Mouse (Mus musculus): ENCODE results near the gene Skp1a. TPM values are rescaled to one million over a fixed set of nuclear protein-coding genes. Genes with fewer than 3 reads are reported as not detected.

Skp1a gene
- polyA plus RNA-seq, 1 experiment from 2014 or later, result 958 TPM

DNA sequence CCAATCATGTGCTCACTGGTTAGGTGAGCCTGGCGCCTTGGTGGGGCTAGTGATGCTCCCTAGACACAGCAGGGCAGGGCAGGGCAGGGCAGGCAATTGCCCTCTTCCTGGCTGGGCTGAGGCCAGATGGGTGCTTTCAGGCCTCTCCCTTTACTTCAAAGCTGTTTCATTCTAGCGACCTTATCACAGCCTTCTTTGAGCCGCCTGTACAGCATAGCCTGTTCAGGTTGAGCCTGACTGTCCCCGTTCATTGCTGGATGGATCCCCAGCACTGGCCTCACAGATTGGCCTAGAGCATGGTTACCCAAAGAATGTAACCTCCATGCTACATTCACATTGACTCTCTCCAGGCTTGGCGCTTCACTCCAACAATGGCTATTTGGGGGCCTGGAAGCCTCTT, 1.1 kb upstream of the Skp1a start:
- peak overlapping the region; percentile 98 for H3K4me3 ChIP-seq (replicated peaks)
- H3K4me1 ChIP-seq, result peaks cover 21% of the 10 kb centered on the region
- no peaks in the 10 kb centered on the region for H3K36me3 ChIP-seq (replicated peaks)
- WGBS, result 50% methylated on average over 5 of the region's 5 CpGs
- peak overlapping the region; percentile 99 for H3K9ac ChIP-seq
- 0 out of 2 replicates have a peak, but pooled peaks have one; percentile 11 for ATAC-seq (ENCODE audit: low FRiP score)
- 0 out of 2 replicates have a peak overlapping the region, but pooled peaks have one; percentile 98 for H3K27ac ChIP-seq
- H3K4me2 ChIP-seq, result peak overlapping the region; percentile 80
- H3K9me3 ChIP-seq, result no peaks in the 10 kb centered on the region
- no peaks in the 10 kb centered on the region for H3K27me3 ChIP-seq

DNA sequence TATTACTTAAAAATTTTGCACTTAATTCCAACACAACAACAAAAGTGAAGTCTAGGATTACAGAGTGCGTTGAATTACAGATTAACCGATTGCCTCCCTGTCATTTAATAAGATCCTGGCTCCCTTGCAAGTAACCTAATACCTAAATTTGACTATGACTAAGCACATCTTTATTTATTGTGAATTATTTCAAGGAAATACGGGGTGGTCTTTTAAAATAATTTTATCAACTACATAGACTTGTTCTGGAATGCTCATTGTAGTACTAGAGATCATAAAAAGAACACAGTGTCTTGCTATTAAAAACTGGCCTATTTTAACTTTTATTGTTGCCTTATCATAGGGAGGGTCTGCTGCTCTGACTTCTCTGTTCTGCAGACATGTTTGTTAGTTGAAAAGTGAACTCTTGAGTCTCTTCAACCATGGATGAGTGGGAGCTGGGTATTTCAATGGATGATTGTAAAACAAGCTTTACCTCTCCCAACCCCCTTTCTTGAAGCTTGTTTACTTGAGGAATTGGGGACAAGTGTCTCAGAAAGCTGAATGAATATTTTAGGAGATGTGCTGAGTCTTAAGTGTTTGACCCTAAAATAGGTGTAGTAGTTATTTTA, 1.4 kb downstream of the Skp1a start:
- H3K27me3 ChIP-seq, result no peaks in the 10 kb centered on the region
- H3K36me3 ChIP-seq (replicated peaks), result peaks cover 22% of the 10 kb centered on the region
- H3K4me1 ChIP-seq, result peaks cover 21% of the 10 kb centered on the region
- peak overlapping the region; percentile 80 for H3K4me2 ChIP-seq
- peak overlapping the region; percentile 98 for H3K4me3 ChIP-seq (replicated peaks)
- peak overlapping the region; percentile 99 for H3K9ac ChIP-seq
- WGBS, result 39% methylated on average over 3 of the region's 3 CpGs
- no peak overlapping the region for H3K27ac ChIP-seq
- no peak for ATAC-seq (ENCODE audit: low FRiP score)
- no peaks in the 10 kb centered on the region for H3K9me3 ChIP-seq

DNA sequence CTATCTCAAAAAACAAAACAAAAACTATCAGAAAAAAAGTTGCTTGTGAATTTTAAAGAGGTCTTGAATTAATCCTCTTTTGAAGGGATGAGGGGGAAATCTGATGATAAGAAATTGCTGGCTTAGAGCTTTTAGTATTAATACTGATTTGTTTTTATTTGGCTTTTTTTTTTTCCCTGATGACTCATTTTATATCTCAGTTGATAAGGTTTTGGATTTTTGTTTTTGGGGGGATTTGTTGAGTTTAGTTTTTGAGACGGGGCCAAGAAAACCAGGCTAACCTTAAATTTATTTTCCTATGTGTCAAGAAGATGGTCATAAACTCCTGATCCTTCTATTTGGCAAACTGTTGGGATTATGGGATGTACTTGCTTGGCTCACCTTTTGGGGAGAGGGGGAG, 2.1 kb downstream of the Skp1a start:
- Histone ChIP-seq H3K4me1 (peaks cover 21% of the 10 kb centered on the region), H3K27ac (no peak overlapping the region), H3K9ac (0 out of 2 replicates have a peak overlapping the region, but pooled peaks have one; percentile 99), H3K36me3 (replicated peaks) (peaks cover 28% of the 10 kb centered on the region), H3K4me3 (replicated peaks) (no peak overlapping the region), H3K9me3 (no peaks in the 10 kb centered on the region), H3K27me3 (no peaks in the 10 kb centered on the region), H3K4me2 (peak overlapping the region; percentile 80)
- 87% methylated on average over 1 of the region's 1 CpGs for WGBS
- no peak for ATAC-seq (ENCODE audit: low FRiP score)

DNA sequence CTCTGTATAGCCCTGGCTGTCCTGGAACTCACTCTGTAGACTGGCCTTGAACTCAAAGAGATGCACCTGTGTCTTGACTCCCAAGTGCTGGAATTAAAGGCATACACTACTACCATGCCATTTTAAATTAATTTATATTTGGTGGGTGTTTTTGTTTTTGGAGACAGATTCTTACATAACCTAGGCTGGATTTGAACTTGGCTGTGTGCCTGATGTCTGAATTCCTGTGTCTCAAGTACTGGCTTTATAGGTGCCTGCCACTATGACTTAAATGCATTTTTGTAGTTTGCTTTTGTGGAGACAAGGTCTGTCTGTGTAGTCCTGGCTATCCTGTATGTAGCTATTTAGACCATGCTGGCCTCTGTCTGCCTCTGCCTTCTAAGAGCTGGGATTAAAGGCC, 2.7 kb downstream of the Skp1a start:
- no peaks in the 10 kb centered on the region for H3K27me3 ChIP-seq
- no peak for ATAC-seq (ENCODE audit: low FRiP score)
- peaks cover 21% of the 10 kb centered on the region for H3K4me1 ChIP-seq
- no peak overlapping the region for H3K4me3 ChIP-seq (replicated peaks)
- no peak overlapping the region for H3K27ac ChIP-seq
- peaks cover 29% of the 10 kb centered on the region for H3K36me3 ChIP-seq (replicated peaks)
- no peak overlapping the region for H3K4me2 ChIP-seq
- H3K9ac ChIP-seq, result no peak overlapping the region
- H3K9me3 ChIP-seq, result no peaks in the 10 kb centered on the region

DNA sequence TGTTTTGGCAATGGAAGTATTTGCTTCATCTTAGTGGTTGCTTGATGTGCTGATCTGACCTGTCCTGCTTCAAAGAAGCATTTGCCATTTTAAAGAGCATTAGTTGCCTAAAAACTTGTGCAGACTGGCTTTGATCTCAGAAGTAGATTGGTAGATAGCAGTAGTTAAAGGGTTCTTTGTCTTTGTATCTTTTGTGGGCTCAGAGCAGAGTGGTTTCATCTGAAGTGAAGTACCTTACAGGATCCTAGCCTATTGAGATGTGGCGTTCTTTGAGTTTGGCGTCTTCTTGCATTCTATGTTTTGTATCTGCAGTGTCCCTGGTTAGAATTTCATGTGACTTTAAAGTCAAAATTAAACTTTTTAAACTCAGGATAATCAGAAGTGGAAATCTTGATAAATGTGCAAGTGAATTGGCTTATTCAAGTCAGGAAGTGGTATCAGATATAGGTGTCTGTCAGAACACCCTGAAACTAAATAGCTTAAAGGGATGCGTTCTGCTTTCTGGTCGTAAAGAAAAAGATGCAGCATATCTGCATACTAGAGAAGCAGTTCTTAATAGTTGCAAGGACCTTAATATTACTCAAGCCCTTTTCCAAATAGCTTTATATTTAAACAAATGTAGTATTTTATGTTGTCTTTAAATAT, 9.2 kb downstream of the Skp1a start:
- Histone ChIP-seq H3K4me2 (no peak overlapping the region), H3K9me3 (no peaks in the 10 kb centered on the region), H3K4me1 (no peaks in the 10 kb centered on the region), H3K36me3 (replicated peaks) (peaks cover 75% of the 10 kb centered on the region), H3K9ac (no peak overlapping the region), H3K27ac (no peak overlapping the region), H3K27me3 (no peaks in the 10 kb centered on the region), H3K4me3 (replicated peaks) (no peak overlapping the region)
- 84% methylated on average over 4 of the region's 4 CpGs for WGBS
- no peak for ATAC-seq (ENCODE audit: low FRiP score)

DNA sequence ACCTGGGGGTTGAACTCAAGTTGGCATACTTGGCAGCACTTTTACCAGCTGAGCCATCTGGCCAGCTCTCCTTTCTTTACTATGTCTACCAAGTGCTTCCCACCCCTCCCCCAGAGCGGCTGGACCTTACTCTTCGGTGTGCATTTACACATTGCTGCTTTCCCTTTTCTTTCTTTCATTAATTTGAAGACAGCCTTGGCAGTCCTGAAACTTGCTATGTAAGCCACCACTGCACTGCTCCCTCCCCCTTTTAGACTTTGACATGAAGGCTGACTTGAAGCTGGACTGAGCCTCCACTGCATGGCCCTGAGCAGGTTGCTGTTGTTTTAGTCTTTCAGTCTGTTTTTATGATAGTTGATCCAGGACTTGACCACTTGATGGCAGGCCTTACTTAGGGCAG, 17.7 kb downstream of the Skp1a start:
- H3K36me3 ChIP-seq (replicated peaks), result peaks cover 49% of the 10 kb centered on the region

DNA sequence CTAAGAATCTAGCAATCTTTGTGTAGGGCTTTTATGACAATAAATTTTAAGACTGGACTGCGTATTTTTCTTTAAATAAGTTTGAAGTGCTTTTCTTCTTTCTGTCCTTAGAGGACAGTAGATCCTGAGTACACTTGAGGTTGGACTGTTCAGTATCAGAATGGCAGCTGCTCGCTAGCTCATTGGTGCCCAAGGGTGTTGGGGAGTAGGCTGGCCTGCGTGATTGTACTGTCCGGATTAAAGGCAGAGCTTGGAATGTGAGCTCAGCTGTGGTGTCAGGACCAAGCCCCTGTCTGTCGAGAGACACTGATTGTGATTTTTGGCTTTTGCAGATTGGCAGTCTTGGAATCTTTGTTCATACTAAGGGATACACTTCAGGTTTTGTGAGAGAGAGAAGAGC, 20.0 kb downstream of the Skp1a start:
- Histone ChIP-seq H3K9ac (no peak overlapping the region), H3K27me3 (no peaks in the 10 kb centered on the region), H3K4me3 (replicated peaks) (no peak overlapping the region), H3K4me1 (no peaks in the 10 kb centered on the region), H3K4me2 (no peak overlapping the region), H3K36me3 (replicated peaks) (peaks cover 35% of the 10 kb centered on the region), H3K9me3 (no peaks in the 10 kb centered on the region), H3K27ac (no peak overlapping the region)
- WGBS, result 71% methylated on average over 5 of the region's 5 CpGs
- ATAC-seq (ENCODE audit: low FRiP score), result no peak

More for the DNA sequence above, 17.7 kb downstream of the Skp1a start:
- ATAC-seq (ENCODE audit: low FRiP score), result no peak
- H3K4me2 ChIP-seq, result no peak overlapping the region
- H3K27ac ChIP-seq, result no peak overlapping the region
- H3K9ac ChIP-seq, result no peak overlapping the region
- no peaks in the 10 kb centered on the region for H3K27me3 ChIP-seq
- 91% methylated on average over 2 of the region's 2 CpGs for WGBS
- no peaks in the 10 kb centered on the region for H3K4me1 ChIP-seq
- H3K9me3 ChIP-seq, result no peaks in the 10 kb centered on the region
- H3K4me3 ChIP-seq (replicated peaks), result no peak overlapping the region

DNA sequence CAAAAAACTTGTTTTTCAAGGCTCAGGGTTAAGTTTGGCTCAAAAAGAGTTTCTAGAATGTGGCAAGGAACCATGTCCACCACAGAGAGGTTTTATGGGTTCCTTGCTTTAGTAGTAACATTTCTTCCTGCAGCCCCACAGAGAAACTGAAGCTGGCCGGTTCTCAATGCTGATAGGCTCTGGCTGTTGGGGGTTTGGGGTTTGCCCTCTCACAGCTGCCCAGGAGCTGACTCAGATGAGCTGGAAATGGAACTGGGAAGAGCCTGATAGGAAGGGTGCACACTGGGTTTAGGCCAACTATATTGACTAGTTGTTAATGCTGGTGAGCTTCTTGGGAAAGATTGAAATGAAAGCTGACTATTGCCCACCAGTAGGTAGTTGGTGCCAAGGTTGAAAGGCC, 20.9 kb downstream of the Skp1a start:
- Histone ChIP-seq H3K9ac (no peak overlapping the region), H3K27ac (no peak overlapping the region)
- WGBS, result 76% methylated on average over 1 of the region's 1 CpGs

DNA sequence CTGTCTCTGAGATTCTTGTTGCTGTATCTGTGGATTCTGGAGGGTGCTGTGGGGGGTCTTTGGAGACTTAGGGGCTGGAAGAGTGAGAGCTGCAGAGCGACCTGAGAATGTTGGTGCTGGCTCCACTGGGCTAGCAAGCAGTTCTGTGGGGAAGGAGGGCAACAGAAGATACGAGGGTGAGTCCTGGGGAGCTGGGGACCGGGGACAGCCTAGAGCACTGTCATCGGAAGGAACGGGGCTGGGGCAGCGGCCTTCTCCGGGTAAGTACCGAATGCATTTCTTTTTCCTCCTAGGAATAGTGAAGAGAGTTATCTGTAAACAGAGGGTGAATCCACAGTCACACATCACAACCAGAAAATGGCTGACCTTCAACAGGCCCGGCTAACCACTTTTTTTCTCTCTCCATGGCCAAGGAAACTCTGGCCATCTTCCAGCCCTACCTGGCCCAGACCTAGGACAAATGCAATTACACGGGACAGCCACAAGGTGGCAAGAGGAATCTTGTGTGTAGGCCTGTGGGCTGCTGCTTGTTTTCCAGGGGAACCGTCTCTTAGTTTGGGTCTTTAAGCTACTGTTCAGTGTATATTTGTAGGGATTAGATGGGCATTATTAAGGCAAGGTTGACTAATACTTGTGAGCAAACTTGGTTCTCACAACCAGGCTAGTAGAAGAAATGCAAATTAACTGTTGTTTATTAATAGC, 22.0 kb downstream of the Skp1a start:
- Histone ChIP-seq H3K9me3 (no peaks in the 10 kb centered on the region), H3K27me3 (no peaks in the 10 kb centered on the region), H3K27ac (no peak overlapping the region), H3K4me2 (no peak overlapping the region), H3K4me1 (no peaks in the 10 kb centered on the region), H3K4me3 (replicated peaks) (no peak overlapping the region), H3K9ac (no peak overlapping the region), H3K36me3 (replicated peaks) (peaks cover 22% of the 10 kb centered on the region)
- WGBS, result 68% methylated on average over 11 of the region's 11 CpGs
- peak; percentile 76 for ATAC-seq (ENCODE audit: low FRiP score)

More for the DNA sequence above, 20.9 kb downstream of the Skp1a start:
- no peak overlapping the region for H3K4me3 ChIP-seq (replicated peaks)
- no peaks in the 10 kb centered on the region for H3K9me3 ChIP-seq
- ATAC-seq (ENCODE audit: low FRiP score), result no peak
- H3K4me2 ChIP-seq, result no peak overlapping the region
- peaks cover 31% of the 10 kb centered on the region for H3K36me3 ChIP-seq (replicated peaks)
- no peaks in the 10 kb centered on the region for H3K4me1 ChIP-seq
- no peaks in the 10 kb centered on the region for H3K27me3 ChIP-seq

DNA sequence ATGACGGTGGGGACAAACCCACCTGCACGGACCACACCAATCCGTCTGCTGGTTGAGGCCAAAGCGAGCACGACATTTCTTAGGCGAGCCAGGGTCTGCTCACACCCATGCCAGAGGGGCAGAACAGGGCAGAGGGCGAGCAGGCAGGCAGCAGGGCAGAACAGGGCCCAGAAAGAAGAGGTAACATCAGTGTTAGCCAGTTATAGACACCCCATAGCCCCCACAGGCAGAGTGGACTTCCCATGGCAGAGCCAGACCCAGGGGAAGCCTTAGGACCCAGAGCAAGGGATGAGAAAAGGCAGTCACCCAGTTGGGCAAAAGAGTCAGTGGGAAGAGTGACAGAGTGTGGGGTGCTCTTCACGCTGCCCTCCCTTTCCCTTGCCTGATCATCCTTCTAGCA, 23.3 kb downstream of the Skp1a start:
- H3K9ac ChIP-seq, result no peak overlapping the region
- no peaks in the 10 kb centered on the region for H3K4me1 ChIP-seq
- H3K27ac ChIP-seq, result no peak overlapping the region
- no peaks in the 10 kb centered on the region for H3K9me3 ChIP-seq
- peaks cover 12% of the 10 kb centered on the region for H3K36me3 ChIP-seq (replicated peaks)
- no peak for ATAC-seq (ENCODE audit: low FRiP score)
- no peaks in the 10 kb centered on the region for H3K27me3 ChIP-seq
- 90% methylated on average over 8 of the region's 8 CpGs for WGBS
- H3K4me3 ChIP-seq (replicated peaks), result no peak overlapping the region
- H3K4me2 ChIP-seq, result no peak overlapping the region

DNA sequence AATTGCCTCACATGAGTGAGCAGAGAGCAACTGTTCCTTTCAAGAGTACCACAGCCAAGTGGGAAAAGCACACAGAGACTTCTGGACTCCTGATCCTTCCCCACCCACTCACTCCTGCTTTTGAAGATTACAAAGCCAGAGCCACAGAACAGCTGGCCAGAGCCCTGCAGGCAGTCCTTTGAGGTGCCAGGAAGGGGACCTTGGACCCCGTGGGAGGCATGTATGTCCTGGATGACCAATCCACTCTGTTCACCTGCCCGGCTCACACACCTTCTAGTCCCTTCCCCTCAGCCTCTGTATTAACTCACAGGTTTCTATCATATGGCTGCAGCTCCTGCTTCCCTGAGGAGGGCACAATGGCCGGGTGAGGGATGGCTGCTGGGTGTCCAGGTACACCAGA, 25.6 kb downstream of the Skp1a start:
- ATAC-seq (ENCODE audit: low FRiP score), result no peak
- H3K27me3 ChIP-seq, result no peaks in the 10 kb centered on the region
- no peaks in the 10 kb centered on the region for H3K9me3 ChIP-seq
- H3K9ac ChIP-seq, result no peak overlapping the region
- 81% methylated on average over 3 of the region's 3 CpGs for WGBS
- no peak overlapping the region for H3K4me2 ChIP-seq
- no peaks in the 10 kb centered on the region for H3K4me1 ChIP-seq
- no peak overlapping the region for H3K27ac ChIP-seq
- H3K4me3 ChIP-seq (replicated peaks), result no peak overlapping the region
- H3K36me3 ChIP-seq (replicated peaks), result peaks cover 4% of the 10 kb centered on the region; the same call in 1 of the 2 replicates

DNA sequence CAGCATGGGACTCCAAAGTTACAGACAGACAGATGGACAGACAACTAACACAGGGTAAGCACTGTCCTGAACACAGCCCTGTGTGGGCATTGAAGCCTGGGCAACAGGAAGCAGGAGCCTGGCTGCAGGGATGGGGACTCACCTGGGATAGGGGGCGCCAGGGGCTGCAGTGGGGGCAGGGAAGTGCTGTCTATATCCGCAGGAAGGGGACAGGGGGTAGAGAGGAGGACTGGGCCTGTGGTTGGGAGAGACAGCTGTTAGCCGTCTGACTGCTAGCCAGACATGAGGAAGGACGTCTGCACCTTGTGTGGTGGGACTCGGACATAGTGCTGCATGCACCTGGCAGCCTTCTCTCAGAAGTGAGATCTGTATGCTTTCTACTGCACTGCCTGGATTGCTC, 26.9 kb downstream of the Skp1a start:
- Histone ChIP-seq H3K4me3 (replicated peaks) (no peak overlapping the region), H3K4me1 (no peaks in the 10 kb centered on the region), H3K9me3 (no peaks in the 10 kb centered on the region), H3K9ac (no peak overlapping the region), H3K4me2 (no peak overlapping the region), H3K36me3 (replicated peaks) (peaks cover 4% of the 10 kb centered on the region; the same call in 1 of the 2 replicates), H3K27ac (no peak overlapping the region), H3K27me3 (no peaks in the 10 kb centered on the region)
- ATAC-seq (ENCODE audit: low FRiP score), result no peak
- WGBS, result 69% methylated on average over 5 of the region's 5 CpGs

Measured in forebrain, embryonic 12.5 days (tissue).